Mouse (Mus musculus) heart, postnatal 10 days (tissue): ENCODE results near the gene Ckap2l. TPM values are rescaled to one million over a fixed set of nuclear protein-coding genes. Genes with fewer than 3 reads are reported as not detected.

Experiments
- DNase-seq, 2 experiments: peaks; one replicate each; pipeline ENCODE4 v3.0.0; 2021
- intact Hi-C: fragments of 180-260 bp; cut with DNase I; formaldehyde crosslinking; loops from one replicate; pipeline ENCODE4 v1.15.1; 2025
- total RNA-seq, 2 experiments: library from RNA; stranded (reverse); gene quantifications; 2 replicates each; pipeline ENCODE4 v1.2.3; 2021

The Ckap2l gene
- total RNA-seq, 2 experiments from 2014 or later, result 11.8 to 13.4 TPM

DNA sequence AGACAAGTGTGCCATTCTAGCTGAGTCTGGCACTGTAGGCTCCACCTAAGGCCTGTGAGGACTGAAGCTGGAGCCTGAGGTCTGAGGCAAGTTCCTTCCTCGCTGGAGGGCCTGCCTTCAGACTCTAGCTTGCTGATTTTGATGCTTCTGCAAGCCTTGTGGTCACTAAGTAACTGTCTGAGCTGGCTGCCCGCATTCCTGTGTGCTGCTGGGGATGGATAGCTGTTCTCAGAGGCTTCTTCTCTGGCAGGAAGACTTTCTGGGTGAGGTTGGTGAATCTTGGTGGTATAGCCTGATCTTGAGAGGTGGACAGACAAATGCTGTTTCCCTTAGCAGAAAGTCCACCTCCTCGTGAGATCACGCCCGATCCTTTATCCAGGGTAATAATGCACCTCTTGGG lies 29.3 kb downstream of the Ckap2l start:
- intact Hi-C loops, result no loop called here
- DNase-seq, result no peak

GRCm38 (mm10) chr2:129265316-129265715 lies 31.7 kb downstream of the Ckap2l start:
- no peak for DNase-seq
- intact Hi-C loops, result no loop called here

GRCm38 (mm10) chr2:129263073-129263472 lies 33.9 kb downstream of the Ckap2l start:
- DNase-seq, result no peak
- intact Hi-C loops, result no loop called here

- no peak for DNase-seq
- intact Hi-C loops, result no loop called here
Observed at GRCm38 (mm10) chr2:129261151-129261794, 35.7 kb downstream of the Ckap2l start.

DNA sequence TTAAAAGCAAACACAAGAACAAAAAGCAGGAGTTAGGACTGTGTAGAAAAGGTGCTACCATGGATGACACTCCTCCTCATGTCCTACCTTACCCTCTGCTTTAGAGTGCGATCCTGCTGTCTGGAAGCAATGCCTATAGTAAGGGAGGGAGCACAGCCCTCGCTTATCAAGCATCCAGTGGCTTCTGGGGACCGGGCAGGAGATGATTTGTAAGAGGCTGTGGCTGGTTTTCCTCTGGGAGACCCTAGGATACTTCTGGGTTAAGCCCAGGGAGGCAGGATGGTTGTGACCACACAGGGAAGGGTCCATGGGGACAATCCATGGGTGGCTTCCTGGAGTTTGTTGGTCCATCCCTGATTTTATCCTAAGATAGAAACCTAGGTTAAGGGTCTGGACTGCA lies 36.4 kb downstream of the Ckap2l start:
- no peak for DNase-seq
- intact Hi-C loops, result no loop called here

DNA sequence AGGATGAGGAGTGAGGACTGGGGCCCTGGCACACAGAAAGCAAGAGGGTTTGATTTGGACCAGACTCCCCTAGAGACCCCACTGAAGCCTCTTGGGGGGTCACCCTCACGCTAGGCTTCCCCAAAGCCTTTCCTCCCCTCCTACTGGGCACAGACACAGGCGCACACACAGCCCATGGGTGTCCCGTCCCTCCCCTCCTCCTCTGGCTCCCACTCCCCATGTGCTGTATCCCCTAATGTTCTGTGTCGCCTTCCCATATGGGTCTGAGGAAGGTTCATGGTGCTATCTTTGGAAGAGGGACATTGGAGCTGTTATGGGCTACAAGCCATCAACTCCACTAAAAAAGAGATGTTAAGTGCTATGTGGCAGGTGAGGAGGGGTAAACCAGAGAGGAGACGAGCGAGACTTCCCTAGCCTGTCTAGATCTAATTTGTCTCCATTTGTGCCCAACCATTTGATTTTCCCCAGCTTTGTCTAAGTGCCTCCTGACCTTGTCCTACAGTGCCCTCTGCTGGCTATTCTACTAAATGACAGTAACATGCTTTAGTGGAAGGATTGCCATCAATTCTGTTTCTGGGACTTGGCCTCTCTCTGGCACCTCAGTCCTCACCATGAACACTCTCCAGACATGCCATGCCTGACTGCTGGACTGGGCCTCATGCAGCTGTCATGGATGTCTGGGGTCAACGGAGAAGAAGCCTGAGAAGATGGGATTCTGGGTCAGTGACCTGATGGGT lies 38.4 kb downstream of the Ckap2l start:
- intact Hi-C loops, result loop anchor here (1.0 to 10.0 kb wide), 3 partner anchors 84 to 311 kb away; partner anchors contain the start of gene Polr1b
- peak; percentile 83 to 90 for DNase-seq

GRCm38 (mm10) chr2:129258056-129258455 lies 39.0 kb downstream of the Ckap2l start:
- intact Hi-C loops, result loop anchor here (1.0 to 10.0 kb wide), 3 partner anchors 84 to 311 kb away; partner anchors contain the start of gene Polr1b
- DNase-seq, result no peak

- intact Hi-C loops, result loop anchor here (2.0 to 10.0 kb wide), 3 partner anchors 57 to 309 kb away; partner anchors contain the start of genes Polr1b and Slc20a1
Observed at GRCm38 (mm10) chr2:129256006-129256405, 41.0 kb downstream of the Ckap2l start.

DNA sequence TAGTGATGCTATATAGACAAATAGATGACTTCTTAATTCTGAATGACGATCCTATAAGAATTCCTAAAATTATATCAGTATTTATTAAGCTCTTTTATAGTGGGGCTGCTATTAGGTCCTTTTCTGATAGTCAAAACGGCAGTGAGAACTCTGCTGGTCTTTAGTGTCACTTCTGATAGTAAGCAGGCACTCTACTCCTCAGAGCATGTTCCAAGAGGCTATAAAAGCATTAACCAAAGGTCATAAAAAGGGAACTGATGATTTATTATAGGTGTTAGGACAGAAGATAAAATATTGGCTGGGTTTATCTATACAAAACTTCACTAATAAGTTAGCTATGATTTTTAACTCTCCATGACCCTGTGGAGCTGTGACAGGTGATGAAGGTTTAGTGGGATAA lies 42.9 kb downstream of the Ckap2l start:
- intact Hi-C loops, result loop anchor here (10.0 kb wide), 1 partner anchor 149 kb away; the partner anchor contains the start of gene Polr1b
- DNase-seq, result no peak

More at GRCm38 (mm10) chr2:129256006-129256405, 41.0 kb downstream of the Ckap2l start:
- DNase-seq, result no peak

- no peak for DNase-seq
- intact Hi-C loops, result loop anchor here (10.0 kb wide), 1 partner anchor 149 kb away; the partner anchor contains the start of gene Polr1b
Observed at GRCm38 (mm10) chr2:129253631-129253970, 43.4 kb downstream of the Ckap2l start.

- intact Hi-C loops, result loop anchor here (10.0 kb wide), 1 partner anchor 148 kb away; the partner anchor contains the start of gene Polr1b
- no peak for DNase-seq
Observed at GRCm38 (mm10) chr2:129252836-129253630, 44.0 kb downstream of the Ckap2l start.

- intact Hi-C loops, result no loop called here
- DNase-seq, result no peak
Observed at GRCm38 (mm10) chr2:129249321-129249720, 47.7 kb downstream of the Ckap2l start.

DNA sequence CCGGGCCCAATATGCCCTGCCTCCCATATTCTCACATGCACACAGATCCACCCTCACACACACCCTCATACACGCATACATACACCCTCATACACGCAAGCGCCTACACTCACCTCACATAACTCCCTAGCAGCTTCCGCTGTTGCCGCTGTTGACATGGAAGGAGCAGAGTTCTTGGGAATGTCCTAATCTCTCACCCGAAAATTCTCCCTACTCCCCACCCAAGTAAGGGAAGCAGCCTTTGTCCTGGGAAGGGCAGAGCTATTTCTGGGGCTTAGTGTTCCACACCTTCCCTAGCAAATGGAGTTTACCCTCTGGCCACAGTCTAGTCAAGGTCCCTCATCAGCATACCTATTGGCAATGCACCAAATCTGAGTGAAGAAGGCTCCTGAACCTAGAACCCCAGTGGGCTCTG lies 49.3 kb downstream of the Ckap2l start:
- no peak for DNase-seq
- intact Hi-C loops, result no loop called here

- intact Hi-C loops, result no loop called here
Observed at GRCm38 (mm10) chr2:129246924-129247323, 50.1 kb downstream of the Ckap2l start.

GRCm38 (mm10) chr2:129246436-129246835 lies 50.6 kb downstream of the Ckap2l start:
- no peak for DNase-seq
- intact Hi-C loops, result no loop called here

More at GRCm38 (mm10) chr2:129246924-129247323, 50.1 kb downstream of the Ckap2l start:
- DNase-seq, result no peak

DNA sequence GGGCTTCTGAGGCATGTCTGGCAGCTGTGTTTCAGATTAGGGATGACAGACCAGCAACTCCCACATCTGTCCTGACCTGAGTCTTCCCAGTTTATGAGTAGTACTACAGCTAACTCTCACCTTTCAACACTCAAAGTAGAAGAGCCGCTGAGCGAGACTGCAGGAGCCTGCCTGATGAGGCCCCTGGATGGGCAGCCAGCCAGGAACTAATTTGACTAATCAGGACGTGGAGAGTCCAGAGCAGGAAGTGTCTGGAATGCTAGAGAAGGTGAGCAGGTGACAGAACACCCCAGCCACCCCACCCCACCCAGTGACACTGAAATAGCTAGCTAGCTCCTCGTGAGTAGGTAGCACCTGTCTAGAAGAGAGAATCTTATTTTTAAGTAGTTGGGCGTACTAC lies 51.4 kb downstream of the Ckap2l start:
- peak; percentile 34 to 39 for DNase-seq
- intact Hi-C loops, result no loop called here

- intact Hi-C loops, result no loop called here
- DNase-seq, result peak; percentile 39 to 47
Observed at GRCm38 (mm10) chr2:129244446-129245120, 52.4 kb downstream of the Ckap2l start.

- peak; percentile 20 to 24 for DNase-seq
- intact Hi-C loops, result no loop called here
Observed at GRCm38 (mm10) chr2:129243786-129244185, 53.2 kb downstream of the Ckap2l start.

- DNase-seq, result no peak
- intact Hi-C loops, result no loop called here
Observed at GRCm38 (mm10) chr2:129243005-129243404, 54.0 kb downstream of the Ckap2l start.
